Mouse (Mus musculus) thymus, adult 18-20 months (tissue): ENCODE data around the gene Mapkap1.

Source experiments
- DNase-seq, 2 experiments: peaks; one replicate each; pipeline ENCODE4 v3.0.0; 2022; ENCODE audit warnings: mixed read lengths in 2 of 2

Gene Mapkap1

GRCm38 (mm10) chr2:34592361-34592960 lies 185.9 kb downstream of the Mapkap1 start:
- no peak for DNase-seq

- no peak for DNase-seq
Observed at GRCm38 (mm10) chr2:34594001-34594400, 187.4 kb downstream of the Mapkap1 start.

- DNase-seq = no peak
Observed at GRCm38 (mm10) chr2:34599606-34600255, 193.2 kb downstream of the Mapkap1 start.

GRCm38 (mm10) chr2:34600734-34601133 lies 194.2 kb downstream of the Mapkap1 start:
- DNase-seq = no peak

GRCm38 (mm10) chr2:34602111-34602541 lies 195.6 kb downstream of the Mapkap1 start:
- DNase-seq = no peak

GRCm38 (mm10) chr2:34602896-34603295 lies 196.3 kb downstream of the Mapkap1 start:
- no peak for DNase-seq

DNA sequence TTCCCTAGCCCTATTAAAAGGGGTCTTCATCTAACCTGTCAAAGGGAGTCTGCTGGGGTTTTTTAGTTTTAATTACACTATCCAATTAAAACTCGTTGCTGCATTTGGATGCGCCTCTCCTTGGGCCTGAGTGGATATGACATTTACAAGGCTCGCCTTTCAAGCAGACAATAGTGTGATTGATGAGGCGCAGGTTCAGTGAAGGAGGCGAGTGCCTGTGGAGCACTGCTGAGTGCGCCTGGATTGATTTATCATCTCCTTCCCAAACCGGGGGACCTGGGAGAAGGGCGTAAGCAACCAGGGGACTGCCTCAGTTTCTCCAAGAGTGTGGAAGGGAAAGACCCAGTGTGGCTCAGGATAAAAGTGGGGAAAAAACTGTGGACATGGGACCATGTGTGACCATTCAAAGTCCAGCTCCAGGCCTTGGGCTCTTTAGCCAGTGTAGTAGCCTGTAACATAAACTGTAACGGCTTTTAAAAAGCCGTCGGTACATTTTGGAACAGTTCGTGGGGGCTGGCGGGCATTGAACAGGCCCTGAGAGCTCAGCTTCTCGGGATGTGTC lies 197.2 kb downstream of the Mapkap1 start:
- DNase-seq = no peak

GRCm38 (mm10) chr2:34605040-34605439 lies 198.5 kb downstream of the Mapkap1 start:
- no peak for DNase-seq

GRCm38 (mm10) chr2:34608917-34609316 lies 202.3 kb downstream of the Mapkap1 start:
- DNase-seq = no peak

DNA sequence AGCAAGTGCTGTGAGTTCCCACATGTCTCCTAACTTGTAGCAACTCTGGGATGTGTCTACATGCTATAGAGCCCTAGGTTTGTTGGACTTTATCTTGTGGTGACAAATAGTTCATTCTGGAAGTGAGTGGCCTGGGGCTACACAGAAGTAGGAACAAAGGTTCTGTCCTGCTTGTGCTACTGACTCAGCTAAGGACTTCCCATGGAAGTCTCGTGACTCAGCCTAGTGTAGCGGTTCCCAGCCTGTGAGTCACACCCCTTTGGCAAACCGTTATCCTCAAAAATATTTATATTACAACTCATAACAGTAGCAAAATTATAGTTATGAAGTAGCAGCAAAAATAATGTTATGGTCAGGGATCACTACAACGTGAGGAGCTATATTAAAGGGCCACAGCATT lies 202.9 kb downstream of the Mapkap1 start:
- no peak for DNase-seq

DNA sequence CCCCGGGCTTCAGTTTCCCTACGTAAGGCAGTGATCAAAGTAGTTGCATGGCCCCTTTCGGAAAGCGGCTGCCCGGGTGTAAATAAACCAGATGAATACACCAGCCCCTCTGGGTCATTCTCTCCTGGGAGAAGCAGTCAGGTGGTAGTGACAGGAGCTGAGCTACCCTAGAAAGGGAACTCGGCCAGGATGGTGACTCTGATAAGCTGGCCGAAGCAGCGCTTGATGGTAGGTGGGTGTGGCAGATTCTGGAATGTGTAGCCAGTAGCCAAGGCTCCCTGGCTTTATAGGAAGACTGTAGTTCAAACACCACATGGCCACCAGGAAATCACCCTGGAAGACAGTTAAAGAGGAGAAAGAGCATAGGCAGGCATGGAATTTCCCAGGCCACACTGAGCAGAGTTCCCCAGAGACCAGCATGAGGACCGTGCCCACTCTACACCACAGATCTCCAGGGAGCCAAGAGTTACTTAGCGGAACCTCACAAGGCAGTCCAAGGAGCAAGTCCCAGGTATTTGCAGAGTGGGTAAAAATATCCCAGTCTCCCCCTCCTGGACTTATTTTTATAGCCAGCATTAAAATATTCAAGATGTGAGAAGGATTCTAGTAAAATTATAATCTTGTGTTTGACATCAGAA lies 214.3 kb downstream of the Mapkap1 start:
- no peak for DNase-seq

DNA sequence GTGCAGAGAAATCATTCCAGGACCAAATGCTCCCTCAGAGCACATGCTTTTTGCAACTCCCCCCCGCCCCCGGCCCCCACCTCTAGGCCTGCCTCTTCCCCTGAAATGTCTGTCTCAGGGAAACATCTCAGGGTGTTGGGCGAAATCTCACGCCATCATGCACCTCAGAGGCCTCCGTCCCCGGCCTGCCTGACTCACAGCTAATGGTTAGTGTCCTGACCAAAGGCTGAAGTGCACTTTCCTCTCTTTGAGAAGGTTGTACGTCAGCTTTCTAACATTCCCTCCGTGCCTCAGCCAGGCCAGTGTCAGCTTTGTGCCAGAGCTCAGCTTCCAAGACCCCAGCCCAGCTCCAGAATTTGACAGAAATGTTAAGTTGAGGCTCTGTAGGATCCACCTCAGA lies 214.9 kb downstream of the Mapkap1 start:
- no peak for DNase-seq

DNA sequence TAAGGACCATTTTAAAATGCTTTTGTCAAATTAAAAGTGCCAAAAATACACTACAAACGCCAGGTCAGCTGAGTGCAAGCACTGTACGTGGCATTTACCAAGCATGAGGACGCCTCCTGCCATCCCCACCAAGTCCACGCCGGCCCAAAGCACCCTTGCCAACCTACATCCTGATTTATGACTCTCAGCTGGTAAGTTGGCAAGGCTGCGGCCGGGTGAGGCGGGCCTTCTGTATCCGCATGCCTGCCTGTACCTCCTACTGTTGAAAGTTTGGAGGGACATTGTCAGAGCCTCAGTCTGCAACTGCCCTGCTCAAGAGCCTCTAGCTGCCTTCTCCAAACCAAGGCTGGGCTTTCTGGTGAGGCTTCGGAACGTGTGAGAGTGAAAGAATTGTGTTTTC lies 215.9 kb downstream of the Mapkap1 start:
- DNase-seq = no peak

GRCm38 (mm10) chr2:34623181-34623580 lies 216.6 kb downstream of the Mapkap1 start:
- DNase-seq = no peak

- no peak for DNase-seq
Observed at GRCm38 (mm10) chr2:34624076-34624475, 217.5 kb downstream of the Mapkap1 start.

DNA sequence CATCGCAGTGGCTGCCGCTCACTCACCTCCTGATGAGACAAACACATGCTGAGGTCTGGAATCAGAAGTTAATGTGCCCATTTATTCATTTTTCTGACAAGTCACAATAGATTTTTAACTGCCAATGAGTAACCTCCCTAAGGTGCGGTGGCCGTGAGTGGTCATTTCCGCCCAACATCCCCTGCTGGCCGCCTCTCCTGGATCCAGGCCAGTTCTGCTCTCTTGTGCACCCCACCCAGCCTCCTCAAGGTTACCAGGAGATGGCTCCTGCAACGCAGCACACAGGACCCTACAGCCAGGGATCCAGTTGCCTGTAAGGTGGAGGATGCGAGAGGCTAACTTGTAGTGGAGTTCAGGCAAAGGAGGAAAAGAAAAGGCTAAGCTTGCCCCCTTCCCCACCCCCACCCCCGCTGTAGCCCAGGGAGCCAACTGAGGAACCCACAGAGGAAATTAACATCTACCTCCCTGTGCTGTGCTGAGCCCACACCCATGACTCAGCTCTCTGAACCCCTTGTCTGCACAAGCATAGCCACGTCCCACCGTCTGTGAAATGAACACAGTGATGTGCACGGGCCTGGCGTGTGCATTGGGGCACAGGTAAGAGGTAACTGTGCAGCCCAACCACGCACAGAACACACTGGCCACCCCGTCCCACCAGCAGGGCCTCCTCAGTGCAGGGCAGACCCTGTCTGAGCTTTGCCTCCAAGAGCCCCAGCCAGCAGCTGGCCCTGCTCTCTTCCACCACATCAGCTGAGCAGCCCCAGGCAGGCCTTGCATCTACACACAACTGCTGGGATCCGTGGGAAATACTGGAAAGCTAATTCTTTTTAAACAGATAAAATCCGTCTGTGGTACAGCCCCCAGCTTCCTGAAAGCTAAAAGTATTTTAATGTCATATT lies 221.0 kb downstream of the Mapkap1 start:
- DNase-seq = no peak

GRCm38 (mm10) chr2:34628903-34629540 lies 222.5 kb downstream of the Mapkap1 start:
- DNase-seq = no peak

DNA sequence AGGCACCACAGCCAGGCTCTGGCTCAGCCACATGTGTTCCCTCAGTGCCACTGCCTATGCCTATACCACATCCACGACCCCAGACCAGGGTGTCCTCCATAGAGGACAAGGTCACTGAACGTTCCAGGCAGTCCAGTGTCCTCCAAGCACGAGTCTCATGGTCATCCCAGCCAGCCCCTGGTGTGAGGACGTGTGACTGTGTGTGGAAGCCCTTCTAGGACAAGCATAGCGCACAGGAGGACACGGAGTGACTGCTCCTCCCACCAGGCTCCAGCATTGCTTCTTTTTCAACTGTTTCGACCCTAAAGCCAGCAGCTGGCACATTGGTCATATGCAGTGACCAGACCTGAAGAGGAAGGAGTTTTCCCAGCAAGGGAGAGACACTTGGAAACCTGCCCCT lies 223.2 kb downstream of the Mapkap1 start:
- DNase-seq = no peak

DNA sequence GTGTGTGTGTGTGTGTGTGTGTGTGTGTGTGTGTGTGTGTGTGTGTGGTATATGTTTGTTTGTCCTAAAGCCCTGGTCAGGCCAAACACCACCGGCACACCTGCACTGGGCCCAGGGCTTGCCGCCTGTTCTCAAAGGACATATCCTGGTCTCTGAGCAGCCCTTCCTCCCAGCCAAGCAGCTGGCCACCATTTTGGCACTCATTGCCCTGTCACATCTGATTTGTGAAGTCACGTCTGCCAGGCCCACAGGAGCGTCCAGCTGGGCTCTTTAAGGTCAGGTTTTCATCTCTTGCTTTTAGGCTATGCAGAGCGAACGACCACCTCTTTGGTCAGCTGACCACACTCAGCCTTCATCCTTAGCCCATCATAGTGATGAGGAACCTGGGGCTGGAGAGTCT lies 223.9 kb downstream of the Mapkap1 start:
- no peak for DNase-seq

DNA sequence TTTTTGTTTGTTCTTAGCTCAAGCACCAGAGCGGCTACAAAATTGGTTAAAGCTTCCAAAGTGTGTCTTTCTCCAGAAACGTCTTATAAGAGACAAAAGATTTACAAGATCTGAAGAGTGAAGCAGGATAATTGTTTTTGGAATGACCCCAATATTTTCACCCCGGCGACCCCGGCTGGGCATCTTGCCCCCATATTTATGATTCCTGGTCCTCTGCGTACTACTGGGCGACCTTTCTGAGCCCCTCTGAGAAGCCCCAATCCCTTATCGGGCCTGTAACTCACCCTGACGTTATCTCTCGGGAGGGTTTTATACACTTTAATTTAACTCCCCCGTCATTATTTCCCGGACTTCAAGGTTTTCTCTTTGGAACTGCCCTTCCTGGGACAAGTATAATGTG lies 225.5 kb downstream of the Mapkap1 start:
- no peak for DNase-seq

- DNase-seq = no peak
Observed at GRCm38 (mm10) chr2:34635249-34636165, 228.9 kb downstream of the Mapkap1 start.
